Comparison of ENCODE assay signal across 27 mouse cellular contexts in the genomic region with DNA sequence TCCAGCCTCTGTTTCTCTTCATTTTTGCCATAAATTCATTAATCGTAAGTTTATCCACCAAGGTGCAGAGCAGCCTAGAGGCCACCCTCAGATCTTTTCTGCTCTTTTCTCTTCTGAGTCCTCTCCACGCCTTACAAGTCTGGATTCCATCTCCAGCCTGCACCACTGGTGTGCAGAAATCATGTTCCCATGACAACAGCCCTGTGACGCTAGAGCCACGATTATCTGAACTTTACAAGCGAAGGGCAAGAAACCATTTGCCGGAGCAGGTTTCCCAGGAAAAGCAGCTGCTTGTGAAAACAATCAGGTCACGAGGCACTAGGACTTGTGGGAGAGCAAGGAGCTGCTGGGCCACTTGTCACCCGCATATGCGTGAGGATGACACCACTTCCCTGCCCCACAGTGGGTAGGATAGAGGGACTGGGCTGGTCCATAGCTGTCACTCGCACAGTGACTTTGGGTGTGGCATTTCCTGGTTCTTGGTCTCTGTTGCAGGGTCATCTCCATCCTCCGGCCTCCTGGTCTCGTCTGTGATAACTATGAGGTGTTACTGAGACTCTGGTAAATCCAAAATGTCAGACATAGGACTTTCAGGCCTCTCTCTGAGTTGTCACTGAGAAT. TPM values are rescaled to one million over a fixed set of nuclear protein-coding genes. Genes with fewer than 3 reads are reported as not detected.
DNase-seq lines count a peak whose midpoint lies in the region; ATAC-seq and TF ChIP-seq lines count a peak whose summit lies in the region.
"Had no signal": no experiment of that assay in that cellular context is flagged by ENCODE, and none has a peak within 500 bp of the region (broad histone marks: within the 10 kb centered on the region; RNA-seq: fewer than 3 reads in every experiment).

No protein-coding gene starts in this region.

- 64% methylated on average over 12 of the region's 12 CpGs for WGBS in midbrain, embryonic 14.5 days
- WGBS in midbrain, embryonic 10.5 days, result 83% methylated on average over 12 of the region's 12 CpGs
- 46% methylated on average over 12 of the region's 12 CpGs for WGBS in kidney, adult 2 months

- H3K36me3 ChIP-seq in midbrain, embryonic 14.5 days (ENCODE audit: control insufficient read depth, insufficient read depth, low read length), result no peaks in the 10 kb centered on the region
- H3K36me3 ChIP-seq in midbrain, embryonic 10.5 days, result no peaks in the 10 kb centered on the region
- H3K36me3 ChIP-seq in kidney, adult 2 months (ENCODE audit: control insufficient read depth, insufficient read depth, low read length), result no peaks in the 10 kb centered on the region
- H3K36me3 ChIP-seq: embryonic facial prominence, embryonic 12.5 days; heart, embryonic 10.5 days; limb, embryonic 15.5 days; liver, embryonic 15.5 days had no signal

- no peak overlapping the region for H3K4me3 ChIP-seq in midbrain, embryonic 14.5 days (replicated peaks; ENCODE audit: low read depth, low read length)
- H3K4me3 ChIP-seq in midbrain, embryonic 10.5 days, result no peak overlapping the region
- H3K4me3 ChIP-seq in kidney, adult 2 months (ENCODE audit: insufficient read depth, low read depth, low read length), result no peak overlapping the region
- H3K4me3 ChIP-seq: embryonic facial prominence, embryonic 12.5 days; erythroblast, embryonic 14.5 days; forebrain, embryonic 13.5 days; heart, embryonic 10.5 days; limb, embryonic 15.5 days; liver, embryonic 15.5 days had no signal

- H3K9ac ChIP-seq in midbrain, embryonic 14.5 days (replicated peaks; ENCODE audit: low read length), result no peak overlapping the region
- H3K9ac ChIP-seq: embryonic facial prominence, embryonic 12.5 days; forebrain, embryonic 13.5 days; limb, embryonic 15.5 days; liver, embryonic 15.5 days had no signal

- H3K4me2 ChIP-seq in midbrain, embryonic 14.5 days (ENCODE audit: low read length), result no peak overlapping the region
- H3K4me2 ChIP-seq: embryonic facial prominence, embryonic 12.5 days; forebrain, embryonic 13.5 days; limb, embryonic 15.5 days; liver, embryonic 15.5 days had no signal

- intact Hi-C loops in heart, postnatal 36 days (cut with DNase I), result loop anchor here (5.0 kb wide), 1 partner anchor 128 kb away; a partner anchor contains a TSS

- TF ChIP-seq POLR2A in kidney, adult 2 months (IDR thresholded peaks at IDR 0.05; ENCODE audit: low read depth, low read length), result no peak

- no peak for ATAC-seq in midbrain, embryonic 14.5 days (ENCODE audit: low FRiP score, low TSS enrichment)
- ATAC-seq: forebrain, embryonic 13.5 days; hindbrain, embryonic 16.5 days had no signal

- TF ChIP-seq CTCF in kidney, adult 2 months (conservative IDR thresholded peaks at IDR 0.05; ENCODE audit: insufficient read depth, insufficient read length, low read depth, low read length), result no peak

- no peaks in the 10 kb centered on the region for H3K9me3 ChIP-seq in midbrain, embryonic 14.5 days (ENCODE audit: control insufficient read depth, low read length)
- no peaks in the 10 kb centered on the region for H3K9me3 ChIP-seq in midbrain, embryonic 10.5 days (replicated peaks)
- H3K9me3 ChIP-seq: embryonic facial prominence, embryonic 12.5 days; forebrain, embryonic 13.5 days; heart, embryonic 10.5 days; limb, embryonic 15.5 days; liver, embryonic 15.5 days had no signal

- no peak overlapping the region for H3K27ac ChIP-seq in midbrain, embryonic 14.5 days (replicated peaks; ENCODE audit: low read depth, low read length)
- H3K27ac ChIP-seq in midbrain, embryonic 10.5 days (replicated peaks), result no peak overlapping the region
- H3K27ac ChIP-seq in kidney, adult 2 months (ENCODE audit: insufficient read depth, low read depth, low read length), result no peak overlapping the region
- H3K27ac ChIP-seq: embryonic facial prominence, embryonic 12.5 days; forebrain, embryonic 13.5 days; heart, embryonic 10.5 days; limb, embryonic 15.5 days; liver, embryonic 15.5 days had no signal

- peak; percentile 71 for DNase-seq in heart, adult 11 months
- DNase-seq in heart, postnatal 36 days, result no peak
- peak; percentile 42 for DNase-seq in midbrain, embryonic 14.5 days
- DNase-seq in midbrain, embryonic 10.5 days (ENCODE audit: low spot score), result no peak
- DNase-seq in MN1 (ENCODE audit: low spot score) (peak; percentile 32), ZHBTc4 (ENCODE audit: low read depth, low spot score) (peak; percentile 26)
- no peak for DNase-seq in kidney, adult 2 months
- DNase-seq: cerebellum, adult 11 months; cerebellum, postnatal 10 days; kidney, adult 8-10 months; kidney, postnatal 14 days; lung, postnatal 10 days; thymus, postnatal 14 days had no signal

- no peaks in the 10 kb centered on the region for H3K27me3 ChIP-seq in midbrain, embryonic 14.5 days (ENCODE audit: control insufficient read depth, insufficient read depth, low read length)
- no peaks in the 10 kb centered on the region for H3K27me3 ChIP-seq in midbrain, embryonic 10.5 days (ENCODE audit: low read depth, poor library complexity, severe bottlenecking)
- no peaks in the 10 kb centered on the region for H3K27me3 ChIP-seq in kidney, adult 2 months (replicated peaks; ENCODE audit: control insufficient read depth, insufficient read depth, low read length)
- H3K27me3 ChIP-seq: embryonic facial prominence, embryonic 12.5 days; forebrain, embryonic 13.5 days; limb, embryonic 15.5 days; liver, embryonic 15.5 days had no signal

- H3K4me1 ChIP-seq in midbrain, embryonic 14.5 days (ENCODE audit: control insufficient read depth, insufficient read depth, low read length), result no peaks in the 10 kb centered on the region
- H3K4me1 ChIP-seq in midbrain, embryonic 10.5 days, result 0 out of 2 replicates have a peak, but pooled peaks cover 3% of the 10 kb centered on the region
- no peaks in the 10 kb centered on the region for H3K4me1 ChIP-seq in kidney, adult 2 months (ENCODE audit: control insufficient read depth, insufficient read depth, low read length)
- H3K4me1 ChIP-seq: embryonic facial prominence, embryonic 12.5 days; forebrain, embryonic 13.5 days; heart, embryonic 10.5 days had no signal

RNA-seq across cellular contexts. Expression of a gene that starts 16.6 kb away (rescaled TPM):
- not detected for total RNA-seq in heart, postnatal 36 days (2021)
- polyA plus RNA-seq in midbrain, embryonic 14.5 days (2014; fragmentation: Nextera tagmentation; extraction: Ambion mirVana), result not detected in 2 replicates
- polyA plus RNA-seq in midbrain, embryonic 10.5 days (2016; fragmentation: Nextera tagmentation; extraction: Ambion mirVana), result not detected in 2 replicates
- 0.14 TPM in 1 of 2 replicates, not detected in the other for polyA plus RNA-seq in kidney, adult 2 months (2012; rRNA removed)
- total RNA-seq: gastrocnemius, postnatal 4 days; left cerebral cortex, adult 18-20 months; left cerebral cortex, postnatal 36 days; megakaryocyte progenitor cell, adult 5-6 weeks had no signal
- polyA plus RNA-seq: embryonic facial prominence, embryonic 12.5 days; erythroblast, embryonic 14.5 days; forebrain, embryonic 13.5 days; heart, embryonic 10.5 days; heart, postnatal 0 days; hindbrain, embryonic 16.5 days; limb, embryonic 15.5 days; neural tube, embryonic 14.5 days; small intestine, adult 2 months had no signal

RNA-seq across cellular contexts. Expression of a gene that starts 23.5 kb away (rescaled TPM):
- not detected for total RNA-seq in heart, postnatal 36 days (2021)
- polyA plus RNA-seq in midbrain, embryonic 14.5 days (2014; fragmentation: Nextera tagmentation; extraction: Ambion mirVana), result 0.13 and 0.26 TPM in 2 replicates
- 0.32 and 0.36 TPM in 2 replicates for polyA plus RNA-seq in midbrain, embryonic 10.5 days (2016; fragmentation: Nextera tagmentation; extraction: Ambion mirVana)
- polyA plus RNA-seq in kidney, adult 2 months (2012; rRNA removed), result 0.06 and 0.67 TPM in 2 replicates
- total RNA-seq: gastrocnemius, postnatal 4 days; megakaryocyte progenitor cell, adult 5-6 weeks had no signal
- polyA plus RNA-seq: erythroblast, embryonic 14.5 days; forebrain, embryonic 13.5 days; heart, postnatal 0 days; liver, embryonic 15.5 days had no signal

RNA-seq across cellular contexts. Expression of a gene that starts 49.2 kb away (rescaled TPM):
- not detected for total RNA-seq in heart, postnatal 36 days (2021)
- not detected in 2 replicates for polyA plus RNA-seq in midbrain, embryonic 14.5 days (2014; fragmentation: Nextera tagmentation; extraction: Ambion mirVana)
- polyA plus RNA-seq in midbrain, embryonic 10.5 days (2016; fragmentation: Nextera tagmentation; extraction: Ambion mirVana), result not detected in 2 replicates
- polyA plus RNA-seq in kidney, adult 2 months (2012; rRNA removed), result 0.10 TPM in 1 of 2 replicates, not detected in the other
- total RNA-seq: gastrocnemius, postnatal 4 days; left cerebral cortex, adult 18-20 months; left cerebral cortex, postnatal 36 days; megakaryocyte progenitor cell, adult 5-6 weeks had no signal
- polyA plus RNA-seq: embryonic facial prominence, embryonic 12.5 days; forebrain, embryonic 13.5 days; heart, embryonic 10.5 days; heart, postnatal 0 days; hindbrain, embryonic 16.5 days; limb, embryonic 15.5 days; liver, embryonic 15.5 days; neural tube, embryonic 14.5 days; small intestine, adult 2 months had no signal

RNA-seq across cellular contexts. Expression of a gene that starts 49.3 kb away (rescaled TPM):
- under 1 TPM; 0.36 to 0.89 TPM for total RNA-seq in heart, postnatal 36 days (2021)
- polyA plus RNA-seq in midbrain, embryonic 14.5 days (2014; fragmentation: Nextera tagmentation; extraction: Ambion mirVana), result not detected in 2 replicates
- 0.05 TPM in 1 of 2 replicates, not detected in the other for polyA plus RNA-seq in midbrain, embryonic 10.5 days (2016; fragmentation: Nextera tagmentation; extraction: Ambion mirVana)
- 2.8 and 3.1 TPM in 2 replicates for polyA plus RNA-seq in kidney, adult 2 months (2012; rRNA removed)
- polyA plus RNA-seq: forebrain, embryonic 13.5 days; heart, embryonic 10.5 days; heart, postnatal 0 days; hindbrain, embryonic 16.5 days; neural tube, embryonic 14.5 days had no signal

Comparison
In these comparisons a context has a peak if more than half of its experiments do, and no peak if none do; other contexts are left out.
1. DNase-seq: peak in heart, adult 11 months (single experiment), midbrain, embryonic 14.5 days (single experiment), MN1 (single experiment) and ZHBTc4 (single experiment); none in heart, postnatal 36 days (0 of 2), midbrain, embryonic 10.5 days (single experiment) and kidney, adult 2 months (single experiment).